Mouse (Mus musculus): Measurements from ENCODE around the gene Mras. TPM values are rescaled to one million over a fixed set of nuclear protein-coding genes. Genes with fewer than 3 reads are reported as not detected.

Mras gene
- polyA plus RNA-seq, 1 experiment from 2014 or later = 57.9 TPM

- H3K4me3 ChIP-seq (ENCODE audit: low read depth, low read length) = no peak overlapping the region
- ATAC-seq (ENCODE audit: low read depth) = no peak
- H3K9me3 ChIP-seq (ENCODE audit: control insufficient read depth, low read length) = no peaks in the 10 kb centered on the region
- H3K9ac ChIP-seq (replicated peaks; ENCODE audit: low read depth, low read length) = no peak overlapping the region
- H3K36me3 ChIP-seq (ENCODE audit: control insufficient read depth, insufficient read depth, low read length) = no peaks in the 10 kb centered on the region
- H3K27me3 ChIP-seq (ENCODE audit: control insufficient read depth, insufficient read depth, low read length) = no peaks in the 10 kb centered on the region
- H3K27ac ChIP-seq (ENCODE audit: low read depth, low read length) = no peak overlapping the region
- WGBS = 73% methylated on average over 9 of the region's 9 CpGs
- H3K4me1 ChIP-seq (ENCODE audit: control insufficient read depth, insufficient read depth, low read length) = no peaks in the 10 kb centered on the region
- no peak overlapping the region for H3K4me2 ChIP-seq (ENCODE audit: low read depth, low read length)
These were observed 13.2 kb downstream of the Mras start for GRCm38 (mm10) chr9:99423692-99424573.

GRCm38 (mm10) chr9:99421914-99422313 lies 15.3 kb downstream of the Mras start:
- Histone ChIP-seq H3K36me3 (ENCODE audit: control insufficient read depth, insufficient read depth, low read length) (no peaks in the 10 kb centered on the region), H3K9me3 (ENCODE audit: control insufficient read depth, low read length) (no peaks in the 10 kb centered on the region), H3K4me2 (ENCODE audit: low read depth, low read length) (no peak overlapping the region), H3K27ac (ENCODE audit: low read depth, low read length) (no peak overlapping the region), H3K9ac (replicated peaks; ENCODE audit: low read depth, low read length) (no peak overlapping the region), H3K4me3 (ENCODE audit: low read depth, low read length) (no peak overlapping the region), H3K4me1 (ENCODE audit: control insufficient read depth, insufficient read depth, low read length) (no peaks in the 10 kb centered on the region), H3K27me3 (ENCODE audit: control insufficient read depth, insufficient read depth, low read length) (no peaks in the 10 kb centered on the region)
- ATAC-seq (ENCODE audit: low read depth) = no peak
- 76% methylated on average over 3 of the region's 3 CpGs for WGBS

GRCm38 (mm10) chr9:99419951-99420701 lies 17.1 kb downstream of the Mras start:
- Histone ChIP-seq H3K4me2 (ENCODE audit: low read depth, low read length) (no peak overlapping the region), H3K36me3 (ENCODE audit: control insufficient read depth, insufficient read depth, low read length) (no peaks in the 10 kb centered on the region), H3K27ac (ENCODE audit: low read depth, low read length) (no peak overlapping the region), H3K4me3 (ENCODE audit: low read depth, low read length) (no peak overlapping the region), H3K9me3 (ENCODE audit: control insufficient read depth, low read length) (no peaks in the 10 kb centered on the region), H3K9ac (replicated peaks; ENCODE audit: low read depth, low read length) (no peak overlapping the region), H3K27me3 (ENCODE audit: control insufficient read depth, insufficient read depth, low read length) (no peaks in the 10 kb centered on the region), H3K4me1 (ENCODE audit: control insufficient read depth, insufficient read depth, low read length) (no peaks in the 10 kb centered on the region)
- 65% methylated on average over 8 of the region's 8 CpGs for WGBS
- ATAC-seq (ENCODE audit: low read depth) = no peak

- Histone ChIP-seq H3K27ac (ENCODE audit: low read depth, low read length) (peak overlapping the region; percentile 61; the same call in 1 of the 2 replicates), H3K27me3 (ENCODE audit: control insufficient read depth, insufficient read depth, low read length) (no peaks in the 10 kb centered on the region), H3K36me3 (ENCODE audit: control insufficient read depth, insufficient read depth, low read length) (no peaks in the 10 kb centered on the region), H3K4me1 (ENCODE audit: control insufficient read depth, insufficient read depth, low read length) (peaks cover 2% of the 10 kb centered on the region; the same call in 1 of the 2 replicates), H3K4me2 (ENCODE audit: low read depth, low read length) (no peak overlapping the region), H3K9ac (replicated peaks; ENCODE audit: low read depth, low read length) (no peak overlapping the region), H3K9me3 (ENCODE audit: control insufficient read depth, low read length) (no peaks in the 10 kb centered on the region), H3K4me3 (ENCODE audit: low read depth, low read length) (no peak overlapping the region)
- peak; percentile 70 for ATAC-seq (ENCODE audit: low read depth)
- 48% methylated on average over 5 of the region's 5 CpGs for WGBS
These were observed 18.8 kb downstream of the Mras start for GRCm38 (mm10) chr9:99418377-99418776.

- H3K9me3 ChIP-seq (ENCODE audit: control insufficient read depth, low read length) = no peaks in the 10 kb centered on the region
- H3K4me3 ChIP-seq (ENCODE audit: low read depth, low read length) = no peak overlapping the region
- H3K9ac ChIP-seq (replicated peaks; ENCODE audit: low read depth, low read length) = no peak overlapping the region
- peaks cover 2% of the 10 kb centered on the region; the same call in 1 of the 2 replicates for H3K4me1 ChIP-seq (ENCODE audit: control insufficient read depth, insufficient read depth, low read length)
- no peak overlapping the region for H3K27ac ChIP-seq (ENCODE audit: low read depth, low read length)
- no peak overlapping the region for H3K4me2 ChIP-seq (ENCODE audit: low read depth, low read length)
- 44% methylated on average over 4 of the region's 4 CpGs for WGBS
- peak; percentile 72; the same call in 1 of the 2 replicates for ATAC-seq (ENCODE audit: low read depth)
- H3K36me3 ChIP-seq (ENCODE audit: control insufficient read depth, insufficient read depth, low read length) = no peaks in the 10 kb centered on the region
- H3K27me3 ChIP-seq (ENCODE audit: control insufficient read depth, insufficient read depth, low read length) = no peaks in the 10 kb centered on the region
These were observed 19.8 kb downstream of the Mras start for GRCm38 (mm10) chr9:99417288-99417846.

- peaks cover 2% of the 10 kb centered on the region; the same call in 1 of the 2 replicates for H3K4me1 ChIP-seq (ENCODE audit: control insufficient read depth, insufficient read depth, low read length)
- 78% methylated on average over 3 of the region's 3 CpGs for WGBS
- no peak for ATAC-seq (ENCODE audit: low read depth)
These were observed 20.4 kb downstream of the Mras start for GRCm38 (mm10) chr9:99416809-99417208.

GRCm38 (mm10) chr9:99411785-99412184 lies 25.4 kb downstream of the Mras start:
- H3K27me3 ChIP-seq (ENCODE audit: control insufficient read depth, insufficient read depth, low read length) = no peaks in the 10 kb centered on the region
- H3K9me3 ChIP-seq (ENCODE audit: control insufficient read depth, low read length) = no peaks in the 10 kb centered on the region
- WGBS = 97% methylated on average over 4 of the region's 4 CpGs
- no peak overlapping the region for H3K4me3 ChIP-seq (ENCODE audit: low read depth, low read length)
- H3K36me3 ChIP-seq (ENCODE audit: control insufficient read depth, insufficient read depth, low read length) = no peaks in the 10 kb centered on the region
- peaks cover 2% of the 10 kb centered on the region; the same call in 1 of the 2 replicates for H3K4me1 ChIP-seq (ENCODE audit: control insufficient read depth, insufficient read depth, low read length)
- no peak overlapping the region for H3K9ac ChIP-seq (replicated peaks; ENCODE audit: low read depth, low read length)
- ATAC-seq (ENCODE audit: low read depth) = no peak
- H3K4me2 ChIP-seq (ENCODE audit: low read depth, low read length) = no peak overlapping the region
- no peak overlapping the region for H3K27ac ChIP-seq (ENCODE audit: low read depth, low read length)

More at GRCm38 (mm10) chr9:99416809-99417208, 20.4 kb downstream of the Mras start:
- Histone ChIP-seq H3K27me3 (ENCODE audit: control insufficient read depth, insufficient read depth, low read length) (no peaks in the 10 kb centered on the region), H3K9ac (replicated peaks; ENCODE audit: low read depth, low read length) (no peak overlapping the region), H3K4me2 (ENCODE audit: low read depth, low read length) (no peak overlapping the region), H3K36me3 (ENCODE audit: control insufficient read depth, insufficient read depth, low read length) (no peaks in the 10 kb centered on the region), H3K27ac (ENCODE audit: low read depth, low read length) (0 out of 2 replicates have a peak overlapping the region, but pooled peaks have one; percentile 0), H3K4me3 (ENCODE audit: low read depth, low read length) (no peak overlapping the region), H3K9me3 (ENCODE audit: control insufficient read depth, low read length) (no peaks in the 10 kb centered on the region)

GRCm38 (mm10) chr9:99411093-99411492 lies 26.1 kb downstream of the Mras start:
- Histone ChIP-seq H3K27ac (ENCODE audit: low read depth, low read length) (no peak overlapping the region), H3K36me3 (ENCODE audit: control insufficient read depth, insufficient read depth, low read length) (no peaks in the 10 kb centered on the region), H3K4me2 (ENCODE audit: low read depth, low read length) (no peak overlapping the region), H3K9me3 (ENCODE audit: control insufficient read depth, low read length) (no peaks in the 10 kb centered on the region), H3K27me3 (ENCODE audit: control insufficient read depth, insufficient read depth, low read length) (no peaks in the 10 kb centered on the region), H3K9ac (replicated peaks; ENCODE audit: low read depth, low read length) (no peak overlapping the region), H3K4me1 (ENCODE audit: control insufficient read depth, insufficient read depth, low read length) (peaks cover 2% of the 10 kb centered on the region; the same call in 1 of the 2 replicates), H3K4me3 (ENCODE audit: low read depth, low read length) (no peak overlapping the region)
- no peak for ATAC-seq (ENCODE audit: low read depth)
- WGBS = 92% methylated on average over 5 of the region's 5 CpGs

Measured in neural tube, embryonic 14.5 days (tissue).